Mouse (Mus musculus) hindbrain, embryonic 10.5 days (tissue): ENCODE data around the gene Plac9a. TPM values are rescaled to one million over a fixed set of nuclear protein-coding genes. Genes with fewer than 3 reads are reported as not detected.
"Not testable (repeated sequence)": the region's sequence is repeated elsewhere in the genome, so short reads cannot be mapped to it uniquely, and the experiment has no call there.

Experiments used
- DNase-seq: peaks from one replicate; pipeline ENCODE4 v3.0.0-alpha.2; 2017; ENCODE audit warnings: low spot score
- H3K27ac ChIP-seq: fragments of 300-500 bp; sonication (generic); 2 replicates; pipeline ENCODE4 v1.5.1; 2016; ENCODE audit warnings: mild to moderate bottlenecking, moderate library complexity
- H3K27me3 ChIP-seq: fragments of 300-500 bp; sonication (generic); 2 replicates; pipeline ENCODE4 v1.6.1; 2016; ENCODE audit warnings: mild to moderate bottlenecking; ENCODE audit not compliant: poor library complexity, insufficient read depth, severe bottlenecking
- H3K36me3 ChIP-seq: fragments of 300-500 bp; sonication (generic); 2 replicates; pipeline ENCODE4 v1.6.1; 2016; ENCODE audit warnings: mild to moderate bottlenecking, moderate library complexity
- H3K4me1 ChIP-seq: fragments of 300-500 bp; sonication (generic); replicated peaks from 2 replicates; pipeline ENCODE4 v1.6.1; 2016; ENCODE audit warnings: mild to moderate bottlenecking
- H3K4me3 ChIP-seq: fragments of 300-500 bp; sonication (generic); 2 replicates; pipeline ENCODE4 v1.5.1; 2016; ENCODE audit warnings: mild to moderate bottlenecking, moderate library complexity
- H3K9me3 ChIP-seq: fragments of 300-500 bp; sonication (generic); 2 replicates; pipeline ENCODE4 v1.6.1; 2016; ENCODE audit warnings: mild to moderate bottlenecking, moderate library complexity
- WGBS: fragments of 180-500 bp; shearing (Covaris S2); methylation state at CpG from one replicate; pipeline ENCODE4 v1.1.7; 2016; 5-methylcytosine and 5-hydroxymethylcytosine counted together
- polyA plus RNA-seq: library from polyadenylated mRNA; unstranded; fragments of >200 nt; fragmentation: Nextera tagmentation; extraction: Ambion mirVana; gene quantifications from 2 replicates; pipeline ENCODE4 v1.2.1, GENCODE M21; 2016

Plac9a gene
- polyA plus RNA-seq, 1 experiment from 2014 or later: not detected

GRCm38 (mm10) chr14:25855241-25855885 is 47.5 kb downstream of the Plac9a start:
- Histone ChIP-seq H3K9me3 (no peaks in the 10 kb centered on the region), H3K4me1 (peaks cover 26% of the 10 kb centered on the region), H3K27me3 (no peaks in the 10 kb centered on the region), H3K4me3 (no peak overlapping the region), H3K36me3 (no peaks in the 10 kb centered on the region), H3K27ac (no peak overlapping the region)
- WGBS: 73% methylated on average over 8 of the region's 8 CpGs
- no peak for DNase-seq

- Histone ChIP-seq H3K36me3 (no peaks in the 10 kb centered on the region), H3K27me3 (no peaks in the 10 kb centered on the region), H3K27ac (no peak overlapping the region), H3K4me1 (peaks cover 22% of the 10 kb centered on the region), H3K4me3 (no peak overlapping the region), H3K9me3 (no peaks in the 10 kb centered on the region)
- 90% methylated on average over 16 of the region's 16 CpGs for WGBS
- DNase-seq: no peak
Observed at GRCm38 (mm10) chr14:25853717-25854452, 49.0 kb downstream of the Plac9a start.

GRCm38 (mm10) chr14:25853295-25853694 is 49.6 kb downstream of the Plac9a start:
- no peak for DNase-seq
- Histone ChIP-seq H3K4me3 (no peak overlapping the region), H3K9me3 (no peaks in the 10 kb centered on the region), H3K4me1 (peaks cover 22% of the 10 kb centered on the region), H3K27ac (no peak overlapping the region), H3K27me3 (no peaks in the 10 kb centered on the region), H3K36me3 (no peaks in the 10 kb centered on the region)
- 59% methylated on average over 6 of the region's 6 CpGs for WGBS

GRCm38 (mm10) chr14:25852121-25852561 is 50.8 kb downstream of the Plac9a start:
- H3K4me3 ChIP-seq: no peak overlapping the region
- no peaks in the 10 kb centered on the region for H3K36me3 ChIP-seq
- H3K9me3 ChIP-seq: no peaks in the 10 kb centered on the region
- no peak overlapping the region for H3K27ac ChIP-seq
- WGBS: 88% methylated on average over 11 of the region's 11 CpGs
- H3K27me3 ChIP-seq: no peaks in the 10 kb centered on the region
- peaks cover 30% of the 10 kb centered on the region for H3K4me1 ChIP-seq
- DNase-seq: no peak

GRCm38 (mm10) chr14:25851189-25851588 is 51.7 kb downstream of the Plac9a start:
- H3K36me3 ChIP-seq: no peaks in the 10 kb centered on the region
- no peaks in the 10 kb centered on the region for H3K9me3 ChIP-seq
- H3K27ac ChIP-seq: no peak overlapping the region
- peaks cover 32% of the 10 kb centered on the region for H3K4me1 ChIP-seq
- no peak for DNase-seq
- WGBS: 84% methylated on average over 6 of the region's 6 CpGs
- no peak overlapping the region for H3K4me3 ChIP-seq
- peaks cover 8% of the 10 kb centered on the region; the same call in 1 of the 2 replicates for H3K27me3 ChIP-seq

GRCm38 (mm10) chr14:25850433-25850832 is 52.5 kb downstream of the Plac9a start:
- DNase-seq: no peak
- H3K27ac ChIP-seq: no peak overlapping the region
- peaks cover 15% of the 10 kb centered on the region for H3K27me3 ChIP-seq
- no peaks in the 10 kb centered on the region for H3K36me3 ChIP-seq
- no peak overlapping the region for H3K4me3 ChIP-seq
- H3K9me3 ChIP-seq: no peaks in the 10 kb centered on the region
- H3K4me1 ChIP-seq: peaks cover 28% of the 10 kb centered on the region
- 92% methylated on average over 2 of the region's 2 CpGs for whole genome bisulfite sequencing

GRCm38 (mm10) chr14:25848708-25849107 is 54.2 kb downstream of the Plac9a start:
- not testable (repeated sequence) for H3K4me3 ChIP-seq, H3K9me3 ChIP-seq, H3K36me3 ChIP-seq, H3K27ac ChIP-seq, DNase-seq
- peaks cover 23% of the 10 kb centered on the region for H3K4me1 ChIP-seq
- peaks cover 32% of the 10 kb centered on the region for H3K27me3 ChIP-seq
- WGBS: 89% methylated on average over 4 of the region's 4 CpGs

- Histone ChIP-seq H3K9me3 (no peaks in the 10 kb centered on the region), H3K36me3 (no peaks in the 10 kb centered on the region), H3K4me3 (no peak overlapping the region), H3K27ac (no peak overlapping the region), H3K4me1 (peaks cover 18% of the 10 kb centered on the region), H3K27me3 (peaks cover 37% of the 10 kb centered on the region)
- no peak for DNase-seq
- 82% methylated on average over 6 of the region's 6 CpGs for WGBS
Observed at GRCm38 (mm10) chr14:25848237-25848636, 54.7 kb downstream of the Plac9a start.

- H3K4me3 ChIP-seq: no peak overlapping the region
Observed at GRCm38 (mm10) chr14:25847660-25848059, 55.2 kb downstream of the Plac9a start.

GRCm38 (mm10) chr14:25846516-25846915 is 56.4 kb downstream of the Plac9a start:
- H3K27ac ChIP-seq: no peak overlapping the region
- peaks cover 54% of the 10 kb centered on the region for H3K27me3 ChIP-seq
- H3K9me3 ChIP-seq: no peaks in the 10 kb centered on the region
- no peaks in the 10 kb centered on the region for H3K36me3 ChIP-seq
- WGBS: 90% methylated on average over 8 of the region's 8 CpGs
- no peak for DNase-seq
- H3K4me3 ChIP-seq: no peak overlapping the region
- peaks cover 32% of the 10 kb centered on the region for H3K4me1 ChIP-seq

More at GRCm38 (mm10) chr14:25847660-25848059, 55.2 kb downstream of the Plac9a start:
- H3K27me3 ChIP-seq: peaks cover 43% of the 10 kb centered on the region
- no peaks in the 10 kb centered on the region for H3K9me3 ChIP-seq
- WGBS: 44% methylated on average over 9 of the region's 9 CpGs
- H3K27ac ChIP-seq: no peak overlapping the region
- DNase-seq: no peak
- no peaks in the 10 kb centered on the region for H3K36me3 ChIP-seq
- H3K4me1 ChIP-seq: peaks cover 20% of the 10 kb centered on the region

GRCm38 (mm10) chr14:25845832-25846383 is 57.0 kb downstream of the Plac9a start:
- peaks cover 34% of the 10 kb centered on the region for H3K4me1 ChIP-seq
- H3K36me3 ChIP-seq: no peaks in the 10 kb centered on the region
- no peak overlapping the region for H3K27ac ChIP-seq
- H3K9me3 ChIP-seq: no peaks in the 10 kb centered on the region
- 96% methylated on average over 6 of the region's 6 CpGs for WGBS
- H3K4me3 ChIP-seq: no peak overlapping the region
- H3K27me3 ChIP-seq: peaks cover 60% of the 10 kb centered on the region
- no peak for DNase-seq

- no peak for DNase-seq
- H3K9me3 ChIP-seq: no peaks in the 10 kb centered on the region
- H3K27ac ChIP-seq: no peak overlapping the region
- H3K4me1 ChIP-seq: peaks cover 35% of the 10 kb centered on the region
- no peaks in the 10 kb centered on the region for H3K36me3 ChIP-seq
- H3K4me3 ChIP-seq: no peak overlapping the region
- WGBS: 95% methylated on average over 4 of the region's 4 CpGs
- H3K27me3 ChIP-seq: peaks cover 66% of the 10 kb centered on the region
Observed at GRCm38 (mm10) chr14:25844372-25844771, 58.5 kb downstream of the Plac9a start.

- no peaks in the 10 kb centered on the region for H3K36me3 ChIP-seq
- peaks cover 29% of the 10 kb centered on the region for H3K4me1 ChIP-seq
- peak; percentile 32 for DNase-seq
- H3K9me3 ChIP-seq: no peaks in the 10 kb centered on the region
- H3K27me3 ChIP-seq: peaks cover 66% of the 10 kb centered on the region
- peak overlapping the region; percentile 70; the same call in 1 of the 2 replicates for H3K27ac ChIP-seq
- peak overlapping the region; percentile 67 for H3K4me3 ChIP-seq
- WGBS: under 1% methylated on average over 12 of the region's 12 CpGs
Observed at GRCm38 (mm10) chr14:25842688-25843003, 60.3 kb downstream of the Plac9a start.
